Mouse (Mus musculus) thymus, postnatal 10 days (tissue): Measurements from ENCODE around the gene Whamm.

ENCODE experiments used
- DNase-seq, 2 experiments: peaks; one replicate each; pipeline ENCODE4 v3.0.0; 2021; ENCODE audit warnings: low spot score in 2 of 2

Whamm gene

DNA sequence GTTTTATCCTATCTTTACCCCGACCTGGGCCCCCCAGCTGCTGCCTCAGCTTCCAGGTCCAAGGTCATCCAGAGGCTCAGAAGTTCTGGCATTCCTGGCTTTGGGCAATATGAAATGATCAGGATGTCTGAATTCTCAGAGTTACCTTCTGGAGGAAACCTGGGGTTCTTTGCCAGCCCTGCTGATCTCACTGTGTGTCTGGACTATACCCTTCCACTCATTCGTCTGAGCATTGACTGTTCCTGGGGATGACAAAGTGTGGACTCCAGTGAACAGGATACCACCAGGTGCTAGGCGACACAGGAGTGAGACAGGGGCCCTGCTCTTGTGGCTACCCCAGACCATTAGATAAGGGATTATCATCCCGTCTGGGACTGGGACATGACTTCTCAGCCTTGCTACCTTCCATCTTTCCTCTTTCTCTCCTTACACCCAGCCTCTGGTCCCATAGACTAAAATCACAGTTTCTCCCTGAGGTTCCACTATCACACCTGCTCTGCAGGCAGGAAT, 7.5 kb upstream of the Whamm start:
- DNase-seq: no peak

DNA sequence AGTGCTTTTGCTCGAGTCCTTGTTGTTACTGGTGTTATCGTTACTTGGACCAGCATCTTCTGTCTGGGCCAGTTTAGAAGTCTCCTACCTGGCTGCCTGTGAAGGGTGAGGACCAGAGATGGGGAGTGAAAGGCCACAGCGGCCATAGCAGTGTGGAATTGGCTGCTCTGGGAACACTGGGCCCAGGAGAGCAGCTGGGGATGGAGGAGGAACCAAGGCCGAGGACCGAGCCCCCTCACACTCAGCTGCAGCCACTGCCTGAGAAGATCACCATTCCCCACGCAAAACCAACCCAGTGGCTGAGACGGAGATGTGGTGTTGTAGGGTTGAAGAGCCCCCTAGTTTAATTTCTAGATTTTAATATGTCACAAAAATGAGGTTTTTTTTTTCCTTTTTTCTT, 6.3 kb upstream of the Whamm start:
- DNase-seq: no peak

DNA sequence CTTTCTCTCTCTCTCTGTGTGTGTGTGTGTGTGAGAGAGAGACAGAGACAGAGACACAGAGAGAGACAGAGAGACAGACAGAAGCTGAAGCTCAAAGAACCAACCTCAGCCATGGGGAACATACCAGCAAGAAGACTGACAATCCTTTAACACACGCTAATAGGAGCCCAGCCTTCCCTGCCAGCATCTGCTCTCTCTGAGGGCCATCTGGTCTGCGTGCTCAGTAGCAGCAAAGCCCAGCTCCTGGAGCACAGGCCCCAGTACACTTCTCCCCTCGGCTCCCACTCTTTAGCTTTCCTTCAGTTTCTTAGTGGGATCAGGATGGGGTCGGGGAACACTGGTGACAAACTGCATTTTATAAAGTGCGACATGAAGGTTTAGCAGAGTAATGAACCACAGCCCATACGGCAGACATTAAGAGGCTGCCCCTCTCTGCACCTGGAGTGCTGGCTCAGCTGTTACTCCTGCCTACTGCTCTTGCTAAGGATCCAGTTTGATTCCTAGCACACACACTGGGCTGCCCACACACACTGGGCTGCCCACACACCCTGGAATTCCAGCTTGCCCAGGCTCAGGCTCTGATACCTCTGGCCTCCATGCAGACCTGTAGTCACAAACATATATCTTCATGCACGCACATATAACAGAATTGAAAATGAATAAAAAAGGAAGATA, 5.5 kb upstream of the Whamm start:
- no peak for DNase-seq

DNA sequence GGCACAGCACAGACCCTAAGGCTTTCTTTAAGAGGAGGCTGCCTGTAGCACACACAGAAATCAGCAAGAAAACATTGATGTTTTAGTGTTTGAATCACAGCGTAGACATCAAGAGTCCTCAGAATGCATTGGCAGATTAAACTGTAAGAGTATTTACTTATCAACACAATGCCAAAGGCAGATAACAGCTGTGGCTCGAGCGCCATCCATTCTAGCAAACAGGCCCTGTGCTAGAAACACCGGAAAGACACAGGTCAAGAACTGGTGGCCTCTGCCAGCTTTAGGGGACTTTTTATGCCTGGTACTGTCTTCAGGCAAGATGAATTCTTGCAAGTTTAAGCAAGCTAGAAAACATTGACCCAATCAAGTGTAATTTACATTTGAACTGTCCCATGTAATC, 4.7 kb upstream of the Whamm start:
- no peak for DNase-seq

DNA sequence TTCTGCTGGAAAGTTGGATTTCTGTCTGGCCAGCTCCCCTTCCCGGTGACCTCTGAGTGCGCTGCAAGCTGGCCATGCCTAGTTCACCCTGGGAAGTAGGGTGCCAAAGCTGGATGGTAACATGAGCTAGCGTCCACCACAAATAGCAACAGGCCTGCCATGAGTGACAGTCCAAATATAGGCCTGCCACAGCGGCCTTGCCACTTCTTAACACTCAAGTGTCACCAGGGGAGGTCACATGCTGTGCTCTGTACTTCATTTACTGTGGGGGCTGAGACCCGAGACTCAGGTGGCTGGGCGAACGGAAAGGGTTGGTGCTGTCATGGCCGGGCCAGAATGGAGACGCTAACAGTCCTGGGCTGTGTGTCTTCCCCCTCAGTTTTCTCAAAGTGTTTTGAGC, 4.2 kb upstream of the Whamm start, which contains the start of gene Fsd2:
Gene Fsd2, minus strand, starts transcription at position 53 of the 400 bp plus-strand sequence.
- no peak for DNase-seq

DNA sequence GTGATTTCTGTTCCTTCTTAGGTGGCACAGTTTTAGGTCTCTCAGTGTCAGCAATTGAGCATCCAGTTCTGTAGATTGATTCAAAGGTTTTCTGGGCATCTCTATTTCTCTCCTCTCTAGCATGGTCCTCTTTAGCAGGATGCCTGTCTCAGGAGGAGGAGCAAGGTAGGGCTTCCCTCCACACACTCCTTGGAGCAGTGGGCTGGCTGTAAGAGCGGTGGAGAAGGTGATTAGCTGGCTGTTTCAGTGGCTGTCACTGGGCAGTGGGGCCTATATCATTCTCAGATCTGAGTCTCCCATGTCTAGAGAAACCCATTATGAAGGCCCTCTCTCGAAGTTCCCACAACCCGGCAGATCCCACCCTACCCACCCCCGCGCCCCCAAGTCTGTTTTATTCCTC, 3.7 kb upstream of the Whamm start:
- no peak for DNase-seq

DNA sequence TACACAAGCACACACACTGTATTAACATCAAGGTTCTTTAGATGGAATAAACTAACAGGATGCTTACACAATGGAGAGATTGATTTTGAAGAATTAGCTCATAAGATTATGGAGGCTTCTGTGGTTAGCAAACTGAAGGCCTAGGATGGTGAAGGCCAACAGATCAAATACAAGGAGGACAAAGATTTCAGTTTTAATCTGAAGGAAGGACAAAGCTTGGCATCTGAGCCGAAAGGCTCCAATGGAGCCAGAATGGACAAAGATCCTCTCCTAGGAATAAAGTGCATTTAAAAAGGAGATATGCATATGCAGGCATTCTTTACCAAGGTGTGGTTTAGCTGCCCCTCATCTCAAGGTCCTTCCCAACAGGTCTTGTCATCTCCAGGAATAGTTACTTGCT, 1.2 kb upstream of the Whamm start:
- no peak for DNase-seq

DNA sequence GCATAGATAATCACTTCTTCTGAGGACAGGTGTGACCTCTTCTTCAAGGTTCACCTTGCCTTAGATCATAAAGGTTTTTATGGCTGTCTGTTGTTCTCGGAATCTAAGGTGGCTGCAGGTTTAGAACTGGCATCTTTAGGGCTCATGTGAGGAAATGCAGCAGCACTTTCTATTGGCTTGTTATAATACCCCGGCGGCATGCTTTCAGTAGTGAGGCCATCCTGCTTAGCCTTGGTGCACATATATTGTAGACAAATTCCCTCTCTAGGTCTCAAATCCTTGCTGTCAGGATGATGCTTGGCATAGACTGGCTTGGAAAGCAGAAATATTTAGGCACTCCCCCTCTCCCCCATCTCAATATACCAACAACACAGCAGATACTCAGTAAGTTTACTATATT, 795 bp upstream of the Whamm start:
- DNase-seq: no peak

DNA sequence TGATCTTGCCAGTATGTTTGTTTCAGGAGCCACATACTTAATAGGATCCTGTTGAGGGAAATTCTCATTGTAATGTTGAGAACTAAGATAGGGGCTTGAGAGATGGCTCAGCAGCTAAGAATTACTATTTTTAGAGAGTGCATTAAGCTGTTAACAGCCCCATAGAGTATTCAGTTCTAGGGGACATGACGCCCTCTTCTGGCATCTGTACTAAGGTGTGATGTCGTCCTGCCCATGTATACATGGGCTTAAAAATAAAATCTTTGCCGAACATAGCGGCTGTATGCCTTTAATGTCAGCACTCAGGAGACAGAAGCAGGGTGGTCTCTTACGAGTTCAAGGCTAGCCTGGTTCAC, 336 bp upstream of the Whamm start:
- no peak for DNase-seq

DNA sequence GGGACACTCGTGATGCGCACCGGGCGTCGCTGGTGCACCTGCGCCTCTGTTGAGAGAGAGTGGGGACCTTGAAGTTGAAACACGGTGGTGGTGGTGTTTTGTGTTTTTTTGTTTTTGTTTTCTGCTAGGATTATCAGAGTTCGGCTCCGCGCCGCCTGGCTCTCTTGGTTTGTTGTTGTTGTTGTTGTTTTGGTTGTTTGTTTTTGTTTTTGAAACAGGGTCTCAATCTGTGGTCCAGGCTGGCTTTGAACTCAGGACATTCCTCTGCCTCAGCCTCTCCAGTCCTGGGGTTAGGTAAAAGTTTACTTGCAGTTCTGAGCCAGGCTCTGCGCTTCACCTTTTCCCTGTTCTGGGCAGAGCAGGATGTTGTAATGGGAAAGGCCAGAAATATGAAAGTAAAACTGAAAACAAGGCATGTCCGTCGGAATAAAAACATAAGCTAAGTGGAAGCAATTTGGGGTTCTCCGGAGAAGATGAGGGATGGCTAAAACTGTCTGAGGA, 925 bp downstream of the Whamm start:
- no peak for DNase-seq

DNA sequence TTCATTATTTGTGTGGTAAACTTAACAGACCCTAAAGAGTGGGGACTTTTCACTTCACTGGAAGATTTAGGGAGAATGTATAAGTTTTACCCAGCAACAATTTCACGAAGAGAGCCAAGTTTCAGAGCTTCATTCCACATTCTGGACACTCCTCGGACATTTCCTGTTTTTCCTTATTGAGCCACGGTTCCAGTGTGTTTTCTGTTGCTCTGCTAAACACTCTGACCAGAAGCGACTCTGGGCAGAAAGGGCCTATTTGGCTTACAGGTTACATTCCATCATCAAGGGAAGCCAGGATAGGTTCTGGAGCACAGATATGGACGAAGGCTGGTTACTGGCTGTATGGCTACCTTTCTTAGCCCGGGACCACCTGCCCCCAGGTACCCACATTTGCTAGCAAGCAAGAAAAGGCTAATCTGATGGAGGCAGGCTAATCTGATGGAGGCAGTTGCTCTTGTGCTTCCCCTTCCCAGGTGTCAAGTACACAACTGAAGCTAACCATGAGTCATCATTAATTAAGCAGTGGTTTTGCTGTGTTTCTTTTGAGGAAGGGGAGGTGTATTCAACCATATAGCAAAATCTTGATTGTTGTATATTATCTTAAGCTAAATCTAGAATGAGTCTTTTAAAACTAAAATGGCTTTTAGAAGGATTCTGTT, 1.7 kb downstream of the Whamm start:
- no peak for DNase-seq

DNA sequence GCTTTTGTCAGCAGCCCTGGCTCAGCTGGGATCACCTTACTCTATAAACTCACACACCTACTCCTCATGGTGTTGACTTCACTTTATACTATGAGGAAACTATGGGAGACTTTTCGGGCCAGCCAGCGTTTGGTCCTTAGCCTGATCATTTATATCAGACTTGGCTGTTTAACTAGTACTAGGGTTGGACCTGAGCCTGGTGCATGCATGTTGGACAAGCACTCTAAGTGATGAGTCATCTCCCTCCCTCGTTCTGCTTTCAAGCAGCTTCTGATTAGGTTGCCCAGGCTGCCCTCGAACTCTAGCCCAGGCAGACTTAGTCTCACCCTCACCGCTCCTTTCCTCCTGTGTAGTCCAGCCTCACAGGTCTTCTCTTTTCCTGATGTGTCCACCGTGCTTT, 2.3 kb downstream of the Whamm start:
- no peak for DNase-seq

DNA sequence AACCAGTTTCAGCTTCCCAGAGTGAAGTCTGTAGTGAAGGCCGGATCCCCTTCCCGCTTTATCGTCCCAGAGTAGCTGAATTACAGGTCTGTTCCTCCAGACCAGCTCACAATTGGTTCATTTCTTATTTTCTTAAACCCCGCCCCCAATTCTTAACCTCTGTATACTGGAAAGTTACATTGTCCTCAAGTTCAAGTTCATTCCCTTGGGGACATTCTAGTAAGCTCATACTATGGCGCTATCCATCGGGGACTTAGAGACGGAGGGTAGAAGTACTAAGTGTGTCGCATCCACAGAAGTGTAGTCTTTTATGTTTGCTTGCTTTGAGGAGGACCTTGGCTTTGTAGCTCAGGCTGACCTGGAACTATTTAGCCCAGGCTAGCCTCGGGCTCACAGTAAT, 2.8 kb downstream of the Whamm start:
- no peak for DNase-seq

DNA sequence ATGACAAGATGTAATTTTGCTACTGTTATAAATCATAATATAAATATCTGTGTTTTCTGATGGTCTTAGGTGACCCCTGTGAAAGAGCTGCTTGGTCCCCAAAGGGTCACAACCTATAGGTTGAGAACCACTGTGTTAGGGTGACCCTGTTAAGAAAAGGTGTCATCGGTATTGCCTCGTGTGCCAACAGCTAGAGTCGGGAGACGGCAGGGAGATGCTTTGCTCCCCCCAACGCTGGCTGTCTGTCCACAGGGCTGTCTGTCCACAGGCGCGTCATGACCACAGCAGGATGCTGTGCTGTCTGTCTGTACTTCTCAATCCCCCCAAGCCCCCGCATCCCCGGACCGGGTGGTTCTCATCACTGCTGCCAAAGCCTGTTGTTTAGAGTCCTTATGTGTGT, 4.5 kb downstream of the Whamm start:
- no peak for DNase-seq

DNA sequence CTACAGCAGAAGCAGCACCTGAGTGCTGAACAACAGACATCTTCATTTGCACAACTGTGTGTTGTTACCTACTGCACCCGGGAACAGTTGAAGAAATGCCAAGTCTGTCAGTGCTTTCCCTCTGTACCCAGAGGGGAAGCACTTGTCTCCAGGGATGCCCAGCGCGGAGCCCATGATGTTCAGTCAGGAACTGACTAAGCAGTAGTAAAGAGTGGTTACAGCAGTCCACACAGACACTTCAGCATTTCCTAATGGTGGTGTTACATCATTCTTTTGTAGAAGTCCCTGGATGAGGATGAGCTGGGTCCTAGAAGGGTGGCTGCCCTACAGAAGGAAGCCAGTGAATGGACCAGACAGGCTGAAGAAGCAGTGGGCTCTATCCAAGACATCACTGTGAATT, 6.8 kb downstream of the Whamm start:
- DNase-seq: no peak

DNA sequence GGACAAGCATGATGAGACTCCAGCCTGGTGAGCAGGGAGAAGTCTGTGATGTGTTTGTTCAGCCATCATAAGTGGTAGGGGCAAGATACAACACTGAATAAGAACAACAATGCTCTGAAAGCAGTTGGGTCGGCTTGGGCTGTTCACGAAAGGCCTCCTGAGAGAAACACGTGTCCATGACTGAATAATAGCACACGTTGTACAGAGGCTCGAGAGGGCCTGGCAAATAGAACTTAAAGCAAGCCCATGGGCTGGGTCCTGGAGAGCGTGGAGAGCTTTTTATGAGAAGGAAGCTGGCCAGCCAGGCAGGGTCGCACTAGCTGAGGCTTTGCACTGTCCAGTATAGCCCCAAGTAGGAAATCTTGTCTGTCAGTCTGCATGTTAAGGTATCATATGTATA, 7.3 kb downstream of the Whamm start:
- no peak for DNase-seq

DNA sequence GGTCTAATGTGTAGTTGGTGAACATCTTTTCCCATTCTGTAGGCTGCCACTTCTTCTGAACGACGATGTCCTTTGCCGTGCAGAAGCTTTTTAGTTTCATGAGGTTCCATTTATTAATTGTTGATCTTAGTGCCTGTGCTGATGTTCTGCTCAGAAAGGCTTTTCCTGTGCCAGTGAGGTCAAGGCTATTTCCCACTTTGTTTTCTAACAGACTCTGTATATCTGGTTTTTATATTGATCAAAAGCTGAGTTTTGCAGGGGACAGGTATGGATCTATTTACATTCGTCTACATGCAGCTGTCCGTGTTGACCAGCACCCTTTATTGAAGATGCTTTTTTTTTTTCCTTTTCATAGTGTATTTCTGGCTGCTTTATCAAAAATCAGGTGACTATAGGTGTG, 8.2 kb downstream of the Whamm start:
- DNase-seq: no peak

DNA sequence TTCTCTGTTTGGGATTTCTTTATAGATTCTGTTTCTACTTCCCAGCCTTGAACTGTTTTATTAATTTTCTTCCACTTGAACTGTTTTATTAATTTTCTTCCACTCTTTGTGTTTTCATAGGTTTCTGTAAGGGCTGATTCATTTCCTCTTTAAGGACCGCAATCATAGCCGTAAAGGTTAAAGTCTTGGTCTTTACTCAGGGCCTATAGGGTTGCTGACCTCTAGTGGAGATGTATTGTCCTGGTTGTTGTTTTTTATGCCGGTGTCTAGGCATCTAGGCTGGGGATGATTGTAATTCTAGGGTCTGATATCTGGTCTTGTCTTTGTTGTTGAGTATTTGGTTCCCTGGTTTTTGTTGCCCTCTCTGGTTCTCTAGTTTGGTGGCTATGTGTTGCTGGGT, 12.4 kb downstream of the Whamm start:
- no peak for DNase-seq

DNA sequence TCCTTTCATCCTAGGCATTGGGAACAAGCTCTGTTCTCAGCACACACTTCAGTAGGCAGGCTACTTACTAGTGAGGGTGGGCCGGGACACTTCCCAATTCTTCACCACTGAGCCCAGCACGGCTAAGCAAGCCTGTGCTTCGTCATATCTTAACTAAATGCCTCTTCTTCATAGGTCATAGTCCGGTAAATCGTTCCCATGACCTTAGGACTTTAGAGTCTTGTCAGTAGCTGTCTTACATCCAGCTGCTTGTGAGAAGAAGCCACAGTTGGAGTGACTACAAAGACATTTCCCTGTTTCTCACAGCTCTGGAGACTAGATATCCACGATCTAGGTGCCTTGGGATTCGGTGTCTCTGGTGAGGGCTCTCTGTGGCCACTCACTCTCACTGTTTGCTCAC, 14.3 kb downstream of the Whamm start:
- no peak for DNase-seq

DNA sequence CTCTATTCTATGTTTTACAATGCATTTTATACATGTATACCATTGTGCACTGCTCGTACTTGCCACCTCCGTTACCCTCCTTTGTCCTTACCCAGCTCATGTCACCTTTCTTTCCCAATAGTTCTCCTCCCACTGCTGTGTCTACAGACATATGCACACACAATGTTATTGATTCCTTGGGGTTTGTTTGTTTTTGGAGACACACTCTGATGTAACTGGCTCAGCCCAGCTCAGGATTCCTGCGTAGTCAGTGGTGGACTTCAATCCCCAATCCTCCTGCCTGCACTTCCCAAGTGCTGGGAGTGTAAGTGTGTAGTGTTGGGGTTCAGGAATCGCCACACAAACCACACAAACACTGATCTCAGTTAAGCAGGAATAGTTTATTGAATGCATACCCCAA, 16.2 kb downstream of the Whamm start:
- no peak for DNase-seq

DNA sequence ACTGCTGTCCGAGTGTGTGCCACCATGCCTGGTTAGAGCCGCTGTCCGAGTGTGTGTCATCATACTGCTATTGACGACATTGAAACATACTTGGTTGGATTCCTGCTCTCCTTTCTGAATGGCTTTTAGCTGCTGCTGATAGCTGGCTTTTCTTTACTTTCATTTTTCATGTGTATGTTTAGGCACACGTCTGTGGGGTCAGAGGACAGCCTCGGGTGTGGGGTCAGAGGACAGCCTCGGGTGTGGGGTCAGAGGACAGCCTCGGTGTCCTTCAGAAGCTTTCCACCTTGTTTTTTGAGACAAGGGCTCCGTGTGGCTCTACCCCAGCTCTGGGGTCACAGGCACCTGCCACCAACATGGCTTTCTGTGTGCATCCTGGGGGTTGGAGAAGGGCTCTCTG, 21.6 kb downstream of the Whamm start:
- no peak for DNase-seq

DNA sequence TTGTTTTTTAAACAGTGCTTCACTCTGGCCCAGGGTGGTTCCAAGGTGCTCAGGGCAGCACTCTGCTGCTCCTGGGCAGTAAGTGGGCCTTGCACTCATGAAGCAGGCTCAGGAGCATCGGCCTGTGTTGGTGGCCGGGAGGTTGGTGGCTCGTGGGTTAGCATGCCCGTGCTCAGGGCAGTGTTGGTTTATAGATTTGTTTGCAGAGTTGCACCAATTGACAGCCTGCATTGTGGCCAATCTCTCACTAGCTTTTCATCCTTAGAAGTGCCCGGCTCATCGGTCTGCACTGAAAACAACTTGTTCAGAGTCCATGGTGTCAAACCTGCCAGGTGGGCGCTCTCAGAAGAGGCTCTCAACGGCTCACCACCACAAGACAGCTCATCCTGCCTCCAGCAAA, 22.3 kb downstream of the Whamm start:
- DNase-seq: no peak

DNA sequence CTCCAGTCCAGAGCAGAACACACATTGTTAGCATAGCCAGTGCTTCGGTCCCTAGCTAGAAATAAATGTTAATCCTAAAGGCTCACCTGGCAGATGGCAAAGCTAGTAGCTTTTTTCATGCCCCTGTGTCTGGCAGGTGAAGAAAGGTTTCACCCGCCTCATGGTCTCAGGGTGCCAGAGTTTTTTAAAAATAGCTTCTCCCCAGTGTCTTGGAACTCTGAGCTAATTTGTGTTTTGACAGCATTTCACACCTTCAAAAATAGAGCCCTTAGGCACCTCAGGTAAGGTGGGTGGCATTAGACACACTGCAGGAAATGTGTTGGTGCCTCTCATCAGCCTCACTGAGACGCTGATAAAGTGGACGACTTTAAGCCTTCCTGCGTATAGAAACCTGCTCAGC, 24.0 kb downstream of the Whamm start:
- no peak for DNase-seq

DNA sequence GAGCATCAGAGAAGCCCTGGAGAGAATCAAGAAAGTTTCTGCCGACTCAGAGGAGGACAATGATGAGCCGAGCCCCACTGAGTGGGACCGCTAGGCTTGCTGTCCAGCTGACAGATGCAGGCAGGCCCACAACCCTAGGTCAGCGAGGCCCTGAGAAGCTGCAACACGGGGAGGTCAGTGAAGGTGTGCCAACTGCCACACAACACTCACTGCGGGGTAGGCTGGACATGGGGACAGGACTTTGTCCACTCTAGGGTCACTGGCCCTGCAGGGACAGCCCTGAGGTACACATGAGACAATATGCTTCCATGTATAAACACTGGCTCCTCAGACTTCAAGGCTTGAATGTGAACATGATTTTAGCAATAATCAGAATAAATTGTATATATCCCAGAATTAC, 25.0 kb downstream of the Whamm start:
- no peak for DNase-seq
